Mouse (Mus musculus) G1E (cell line): ENCODE results near the gene Fbxl14.

Experiments
- GATA1 ChIP-seq: IDR thresholded peaks from 2 replicates; pipeline ENCODE4 v1.6.1; 2012; ENCODE audit warnings: borderline replicate concordance, low read length, inconsistent platforms, mixed read lengths
- POLR2AphosphoS5 ChIP-seq: IDR thresholded peaks from 2 replicates; pipeline ENCODE4 v1.6.1; 2012; ENCODE audit warnings: low read depth, low read length, inconsistent platforms; ENCODE audit not compliant: insufficient replicate concordance

GRCm38 (mm10) chr6:119470777-119471176 is 8.7 kb upstream of the Fbxl14 start:
- TF ChIP-seq POLR2AphosphoS5 = no peak
- no peak for TF ChIP-seq GATA1
